Mouse (Mus musculus): ENCODE results near the gene Snx25. TPM values are rescaled to one million over a fixed set of nuclear protein-coding genes. Genes with fewer than 3 reads are reported as not detected.

Gene Snx25
- total and polyA plus RNA-seq, 3 experiments: 6.9 to 22.2 (median 13.4) TPM

DNA sequence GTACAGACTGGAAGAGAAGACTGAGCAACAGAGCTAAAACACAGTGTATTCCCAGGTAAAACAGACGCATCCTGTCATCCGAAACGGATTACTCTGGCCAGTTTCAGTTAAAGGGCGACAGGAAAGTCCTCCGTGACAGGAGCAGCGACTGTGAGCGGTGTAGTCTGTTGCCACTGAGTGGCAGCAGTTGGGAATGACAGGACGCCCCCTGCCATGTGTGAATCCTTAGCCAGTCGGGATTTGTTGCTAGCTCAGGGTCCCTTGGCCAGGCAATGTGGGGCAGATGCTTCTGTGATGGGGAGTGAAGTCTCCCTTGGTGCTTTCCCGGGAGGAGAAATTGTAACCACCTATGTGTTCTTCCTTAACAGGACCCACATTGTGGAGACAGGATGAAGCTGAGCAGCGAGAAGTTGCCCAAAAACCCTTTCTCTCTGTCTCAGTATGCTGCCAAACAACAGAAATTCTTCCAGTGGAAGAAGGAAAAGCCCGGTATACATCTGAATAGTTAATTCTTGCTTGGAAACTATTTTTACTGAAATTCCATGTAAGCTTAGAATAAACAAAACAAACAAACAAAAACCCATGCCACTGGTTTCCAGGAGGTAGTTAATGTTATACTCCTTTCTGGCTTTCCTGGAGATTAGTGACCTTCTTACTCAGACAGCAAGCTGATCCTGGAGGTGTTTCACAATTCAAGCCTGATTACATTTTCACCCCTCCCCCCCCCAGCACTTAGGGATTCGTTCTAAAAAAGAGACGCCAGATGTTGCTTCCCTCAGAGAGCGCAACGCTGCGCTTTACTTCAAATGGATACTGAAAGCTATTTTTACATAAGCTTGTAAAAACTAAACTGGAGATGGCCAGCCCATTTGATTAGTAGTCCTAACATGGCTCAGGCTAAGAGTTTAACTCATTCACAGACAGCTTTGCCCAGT lies 140.9 kb downstream of the Snx25 start:
- Histone ChIP-seq H3K4me3 (replicated peaks in 1 of 3; ENCODE audit: low read depth in 2 of 3, low read length in 2 of 3, poor library complexity in 1 of 3) (no peak overlapping the region), H3K79me2 (replicated peaks; ENCODE audit: control insufficient read depth, extremely low read depth, insufficient read depth, poor library complexity, severe bottlenecking) (no peaks in the 10 kb centered on the region), H3K27ac (ENCODE audit: insufficient read depth, low read depth) (no peak overlapping the region), H3K4me1 (ENCODE audit: control insufficient read depth in 1 of 2, insufficient read depth in 2 of 2) (peaks cover 0 to 2% of the 10 kb centered on the region in 2 experiments; a peak in 3 of 4 replicates), H3K36me3 (replicated peaks in 1 of 2; ENCODE audit: control insufficient read depth in 1 of 2, insufficient read depth in 1 of 2, low read length in 1 of 2) (no peaks in the 10 kb centered on the region), H3K9me3 (replicated peaks; ENCODE audit: low read length) (no peaks in the 10 kb centered on the region), H3K4me2 (ENCODE audit: insufficient read depth, low read depth, poor library complexity, severe bottlenecking) (no peak overlapping the region), H3K27me3 (replicated peaks) (no peaks in the 10 kb centered on the region), H3K9ac (ENCODE audit: insufficient read depth, low read depth) (no peak overlapping the region)
- no peak for DNase-seq (ENCODE audit: extremely low read depth)
- in situ Hi-C loops (cut with MboI; ENCODE audit: low pct_ligation_motif_present, low pct_unique_long_range_greater_than_20kb, low sequenced_read_pairs): no loop called here
- dilution Hi-C loops (cut with MboI; ENCODE audit: extremely low pct_ligation_motif_present, extremely low pct_unique_long_range_greater_than_20kb, low sequenced_read_pairs): no loop called here
- no peak for TF ChIP-seq MAFK (IDR thresholded peaks at IDR 0.05; ENCODE audit: insufficient replicate concordance, low read length)
- TF ChIP-seq CTCF (conservative IDR thresholded peaks at IDR 0.05 in 1 of 2, IDR thresholded peaks at IDR 0.05 in 1 of 2; ENCODE audit: low read depth in 2 of 2, low read length in 2 of 2): no peak
- TF ChIP-seq ZMIZ1 (IDR thresholded peaks at IDR 0.05; ENCODE audit: low read depth, low read length): no peak
- no peak for TF ChIP-seq JUND (conservative IDR thresholded peaks at IDR 0.05; ENCODE audit: low read depth, low read length)
- no peak for TF ChIP-seq MAZ (IDR thresholded peaks at IDR 0.05; ENCODE audit: low read depth, low read length)
- TF ChIP-seq POLR2A (IDR thresholded peaks at IDR 0.05; ENCODE audit: low read depth, low read length): no peak
- no peak for TF ChIP-seq USF2 (conservative IDR thresholded peaks at IDR 0.05; ENCODE audit: low read depth, low read length)
- no peak for TF ChIP-seq MAX (IDR thresholded peaks at IDR 0.05; ENCODE audit: low read length)
- no peak for TF ChIP-seq SIN3A (IDR thresholded peaks at IDR 0.05; ENCODE audit: low read length)
- TF ChIP-seq KAT2A (IDR thresholded peaks at IDR 0.05; ENCODE audit: insufficient replicate concordance, low read length): no peak
- no peak for TF ChIP-seq ELF1 (IDR thresholded peaks at IDR 0.05; ENCODE audit: low read depth, low read length)
- TF ChIP-seq UBTF (IDR thresholded peaks at IDR 0.05; ENCODE audit: low read depth, low read length): no peak
- no peak for TF ChIP-seq ETS1 (conservative IDR thresholded peaks at IDR 0.05; ENCODE audit: low read depth, low read length)
- no peak for TF ChIP-seq NELFE (IDR thresholded peaks at IDR 0.05; ENCODE audit: low read depth, low read length)
- no peak for TF ChIP-seq JUN (IDR thresholded peaks at IDR 0.05; ENCODE audit: insufficient read depth, low read depth, low read length)
- no peak for TF ChIP-seq TBP (conservative IDR thresholded peaks at IDR 0.05; ENCODE audit: low read depth, low read length)

DNA sequence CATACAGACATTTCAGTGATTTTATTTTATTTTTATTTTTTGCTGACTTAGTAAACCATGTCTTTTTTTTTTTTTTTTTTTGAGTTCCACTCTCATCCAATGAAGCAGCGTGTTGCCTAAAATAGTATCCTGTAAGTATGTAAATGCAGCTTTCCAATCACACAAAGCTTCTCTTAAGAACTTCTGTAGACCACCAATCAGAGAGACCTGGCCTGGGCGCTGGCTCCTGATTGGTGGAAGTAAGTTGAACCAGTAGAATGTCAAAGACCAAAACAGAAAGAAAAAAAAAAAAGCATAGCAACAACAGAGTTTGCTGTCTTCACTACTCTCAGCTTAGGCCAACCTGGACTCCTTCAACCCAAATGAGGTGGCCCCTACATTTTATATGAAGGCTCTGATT lies 141.7 kb downstream of the Snx25 start:
- Histone ChIP-seq H3K36me3 (replicated peaks in 1 of 2; ENCODE audit: control insufficient read depth in 1 of 2, insufficient read depth in 1 of 2, low read length in 1 of 2) (no peaks in the 10 kb centered on the region), H3K27ac (ENCODE audit: insufficient read depth, low read depth) (no peak overlapping the region), H3K27me3 (replicated peaks) (no peaks in the 10 kb centered on the region), H3K4me1 (ENCODE audit: control insufficient read depth in 1 of 2, insufficient read depth in 2 of 2) (peaks cover 0 to 9% of the 10 kb centered on the region in 2 experiments; a peak in 3 of 4 replicates), H3K9me3 (replicated peaks; ENCODE audit: low read length) (no peaks in the 10 kb centered on the region), H3K4me2 (ENCODE audit: insufficient read depth, low read depth, poor library complexity, severe bottlenecking) (no peak overlapping the region), H3K9ac (ENCODE audit: insufficient read depth, low read depth) (no peak overlapping the region), H3K4me3 (replicated peaks in 1 of 3; ENCODE audit: low read depth in 2 of 3, low read length in 2 of 3, poor library complexity in 1 of 3) (no peak overlapping the region), H3K79me2 (replicated peaks; ENCODE audit: control insufficient read depth, extremely low read depth, insufficient read depth, poor library complexity, severe bottlenecking) (no peaks in the 10 kb centered on the region)
- in situ Hi-C loops (cut with MboI; ENCODE audit: low pct_ligation_motif_present, low pct_unique_long_range_greater_than_20kb, low sequenced_read_pairs) (no loop called here), dilution Hi-C loops (cut with MboI; ENCODE audit: extremely low pct_ligation_motif_present, extremely low pct_unique_long_range_greater_than_20kb, low sequenced_read_pairs) (no loop called here)
- no peak for TF ChIP-seq POLR2AphosphoS2 (IDR thresholded peaks at IDR 0.05; ENCODE audit: low read depth, low read length)
- no peak for TF ChIP-seq ZMIZ1 (IDR thresholded peaks at IDR 0.05; ENCODE audit: low read depth, low read length)
- TF ChIP-seq UBTF (IDR thresholded peaks at IDR 0.05; ENCODE audit: low read depth, low read length): no peak
- TF ChIP-seq KAT2A (IDR thresholded peaks at IDR 0.05; ENCODE audit: insufficient replicate concordance, low read length): no peak
- TF ChIP-seq SMC3 (IDR thresholded peaks at IDR 0.05; ENCODE audit: low read depth, low read length): no peak
- TF ChIP-seq CHD2 (IDR thresholded peaks at IDR 0.05; ENCODE audit: low read length): no peak
- TF ChIP-seq RCOR1 (conservative IDR thresholded peaks at IDR 0.05; ENCODE audit: low read depth, low read length): no peak
- TF ChIP-seq PAX5 (IDR thresholded peaks at IDR 0.05; ENCODE audit: low read length): no peak
- TF ChIP-seq RAD21 (IDR thresholded peaks at IDR 0.05; ENCODE audit: low read depth, low read length): no peak
- TF ChIP-seq ZC3H11A (IDR thresholded peaks at IDR 0.05; ENCODE audit: low read depth, low read length): no peak
- no peak for TF ChIP-seq CHD1 (IDR thresholded peaks at IDR 0.05; ENCODE audit: low read depth, low read length)
- no peak for TF ChIP-seq CTCF (conservative IDR thresholded peaks at IDR 0.05 in 1 of 2, IDR thresholded peaks at IDR 0.05 in 1 of 2; ENCODE audit: low read depth in 2 of 2, low read length in 2 of 2)
- TF ChIP-seq JUND (conservative IDR thresholded peaks at IDR 0.05; ENCODE audit: low read depth, low read length): no peak
- no peak for TF ChIP-seq MXI1 (IDR thresholded peaks at IDR 0.05; ENCODE audit: low read depth, low read length)
- TF ChIP-seq EP300 (IDR thresholded peaks at IDR 0.05; ENCODE audit: low read length): no peak
- no peak for TF ChIP-seq E2F4 (IDR thresholded peaks at IDR 0.05; ENCODE audit: insufficient replicate concordance, low read depth, low read length)
- no peak for TF ChIP-seq USF2 (conservative IDR thresholded peaks at IDR 0.05; ENCODE audit: low read depth, low read length)
- TF ChIP-seq MAZ (IDR thresholded peaks at IDR 0.05; ENCODE audit: low read depth, low read length): no peak
- no peak for TF ChIP-seq GABPA (IDR thresholded peaks at IDR 0.05; ENCODE audit: insufficient replicate concordance, low read depth, low read length)
- no peak for TF ChIP-seq SIN3A (IDR thresholded peaks at IDR 0.05; ENCODE audit: low read length)
- DNase-seq (ENCODE audit: extremely low read depth): no peak
